Mouse (Mus musculus) neural tube, embryonic 11.5 days (tissue): ENCODE data around the gene Gm21866. TPM values are rescaled to one million over a fixed set of nuclear protein-coding genes. Genes with fewer than 3 reads are reported as not detected.
"Not testable (repeated sequence)": the region's sequence is repeated elsewhere in the genome, so short reads cannot be mapped to it uniquely, and the experiment has no call there.

Experiments used
- ATAC-seq: fragments of 200-750 bp; cut with Nextera tagmentation; 2 replicates; pipeline ENCODE4 v1.8.0; 2017; ENCODE audit warnings: moderate number of reproducible peaks, mild to moderate bottlenecking, moderate TSS enrichment, moderate library complexity; ENCODE audit not compliant: insufficient read depth, low FRiP score, low TSS enrichment
- DNase-seq: peaks from one replicate; pipeline ENCODE4 v3.0.0-alpha.2; 2015; ENCODE audit warnings: low spot score
- H3K27ac ChIP-seq: fragments of 300-500 bp; sonication (generic); 2 replicates; pipeline ENCODE4 v1.5.1; 2014; ENCODE audit warnings: low read depth, mild to moderate bottlenecking, low read length
- H3K27me3 ChIP-seq: fragments of 300-500 bp; sonication (generic); 2 replicates; pipeline ENCODE4 v1.6.1; 2014; ENCODE audit warnings: mild to moderate bottlenecking, low read length, mixed read lengths; ENCODE audit not compliant: control insufficient read depth, insufficient read depth
- H3K36me3 ChIP-seq: fragments of 300-500 bp; sonication (generic); 2 replicates; pipeline ENCODE4 v1.6.1; 2014; ENCODE audit warnings: mild to moderate bottlenecking, low read length, moderate library complexity, mixed read lengths; ENCODE audit not compliant: control insufficient read depth, insufficient read depth
- H3K4me1 ChIP-seq: fragments of 300-500 bp; sonication (generic); 2 replicates; pipeline ENCODE4 v1.6.1; 2014; ENCODE audit warnings: low read length, mixed read lengths; ENCODE audit not compliant: control insufficient read depth, insufficient read depth
- H3K4me2 ChIP-seq: fragments of 300-500 bp; sonication (generic); 2 replicates; pipeline ENCODE4 v1.6.1; 2014; ENCODE audit warnings: low read depth, mild to moderate bottlenecking, moderate library complexity
- H3K4me3 ChIP-seq: fragments of 300-500 bp; sonication (generic); 2 replicates; pipeline ENCODE4 v1.5.1; 2014; ENCODE audit warnings: low read depth, low read length
- H3K9ac ChIP-seq: fragments of 300-500 bp; sonication (generic); 2 replicates; pipeline ENCODE4 v1.6.1; 2014; ENCODE audit warnings: mild to moderate bottlenecking, low read length
- H3K9me3 ChIP-seq: fragments of 300-500 bp; sonication (generic); 2 replicates; pipeline ENCODE4 v1.6.1; 2016; ENCODE audit warnings: low read length; ENCODE audit not compliant: control insufficient read depth
- WGBS: fragments of 180-500 bp; shearing (Covaris S2); extraction: QIAGEN DNeasy Blood & Tissue Kit; methylation state at CpG from one replicate; pipeline ENCODE4 v1.1.7; 2014; 5-methylcytosine and 5-hydroxymethylcytosine counted together
- polyA plus RNA-seq: library from polyadenylated mRNA; unstranded; fragments of >200 nt; fragmentation: Nextera tagmentation; extraction: Ambion mirVana; gene quantifications from 2 replicates; pipeline ENCODE4 v1.2.1, GENCODE M21; 2014

Gene Gm21866
- not detected in 2 replicates for polyA plus RNA-seq

DNA sequence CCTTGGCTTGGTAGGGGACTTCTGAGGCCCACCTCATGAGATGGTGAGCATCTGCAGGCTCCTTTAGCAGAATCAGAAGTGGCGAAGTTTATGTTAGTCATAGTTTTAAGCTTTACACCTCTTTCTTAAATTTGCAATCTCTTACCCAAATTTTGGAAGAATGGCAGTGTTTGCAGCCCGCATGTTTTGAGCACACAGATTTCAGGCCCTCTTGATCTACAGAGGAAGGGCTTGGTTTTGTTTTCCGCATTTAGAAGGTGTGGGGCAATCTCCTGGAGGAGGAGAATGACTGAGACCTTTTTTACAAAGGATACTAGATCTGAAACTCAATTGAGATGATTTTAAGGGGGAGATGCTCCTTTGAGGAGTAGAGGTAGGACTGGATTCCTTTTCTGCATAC, at the start of gene Gm21866:
Gm21866 (minus strand) TSS at position 101 of the 400 bp plus-strand sequence.
- H3K9ac ChIP-seq, H3K36me3 ChIP-seq, H3K4me1 ChIP-seq, H3K27ac ChIP-seq, H3K27me3 ChIP-seq, H3K4me3 ChIP-seq, H3K4me2 ChIP-seq, ATAC-seq, DNase-seq, H3K9me3 ChIP-seq: not testable (repeated sequence)
- WGBS = 60% methylated on average over 1 of the region's 3 CpGs

- DNase-seq, H3K4me3 ChIP-seq, H3K9me3 ChIP-seq, ATAC-seq, H3K27me3 ChIP-seq, H3K27ac ChIP-seq, H3K36me3 ChIP-seq, H3K4me2 ChIP-seq, H3K9ac ChIP-seq, H3K4me1 ChIP-seq: not testable (repeated sequence)
- WGBS = no CpG with 5 or more reads among the region's 1 CpGs
These were observed 28.3 kb upstream of the Gm21866 start, which contains the start of gene Gm20773 for GRCm38 (mm10) chrY:13493726-13494125. Gene Gm20773, plus strand, starts transcription at chrY:13494026.

Other genes starting within 250 kb of the Gm21866 start
- not detected in 2 replicates for gene Gm21828, start 241.7 kb downstream of the Gm21866 start, polyA plus RNA-seq
- gene Gm21440, start 213.2 kb downstream of the Gm21866 start, polyA plus RNA-seq = not detected in 2 replicates
- gene Gm21454, start 213.1 kb downstream of the Gm21866 start, polyA plus RNA-seq = not detected in 2 replicates
- not detected in 2 replicates for gene Gm21725, start 116.5 kb downstream of the Gm21866 start, polyA plus RNA-seq
- gene Gm20773, start 28.4 kb upstream of the Gm21866 start, polyA plus RNA-seq = not detected in 2 replicates